Mouse (Mus musculus) left cerebral cortex, postnatal 25 days (tissue): Measurements from ENCODE around the gene Ccdc85c. TPM values are rescaled to one million over a fixed set of nuclear protein-coding genes. Genes with fewer than 3 reads are reported as not detected.

Source experiments
- DNase-seq, 2 experiments: peaks; one replicate each; pipeline ENCODE4 v3.0.0; 2022; ENCODE audit warnings: low spot score in 2 of 2, mixed read lengths in 1 of 2
- intact Hi-C: fragments of 180-260 bp; cut with DNase I; formaldehyde crosslinking; loops from one replicate; pipeline ENCODE4 v1.15.1; 2025
- total RNA-seq, 2 experiments: library from RNA; stranded (reverse); gene quantifications; 2 replicates each; pipeline ENCODE4 v1.2.3; 2021

Ccdc85c gene
- total RNA-seq, 2 experiments from 2014 or later = 74.7 to 76.9 TPM

- DNase-seq = no peak
These were observed 25.8 kb upstream of the Ccdc85c start for GRCm38 (mm10) chr12:108301006-108301405.

GRCm38 (mm10) chr12:108297033-108297432, 21.8 kb upstream of the Ccdc85c start:
- DNase-seq = no peak
- intact Hi-C loops = no loop called here

More at GRCm38 (mm10) chr12:108301006-108301405, 25.8 kb upstream of the Ccdc85c start:
- intact Hi-C loops = no loop called here

GRCm38 (mm10) chr12:108294620-108295019, 19.4 kb upstream of the Ccdc85c start:
- DNase-seq = no peak
- intact Hi-C loops = no loop called here

GRCm38 (mm10) chr12:108292957-108293356, 17.7 kb upstream of the Ccdc85c start:
- intact Hi-C loops = loop anchor here (1.0 to 2.0 kb wide), 2 partner anchors 74 to 87 kb away; no protein-coding TSS in a partner anchor
- peak; percentile 70 to 77 for DNase-seq

GRCm38 (mm10) chr12:108292419-108292818, 17.2 kb upstream of the Ccdc85c start:
- intact Hi-C loops = loop anchor here (2.0 kb wide), 1 partner anchor 74 kb away; no protein-coding TSS in a partner anchor
- DNase-seq = no peak

- no peak for DNase-seq
- intact Hi-C loops = no loop called here
These were observed 13.1 kb upstream of the Ccdc85c start for GRCm38 (mm10) chr12:108288127-108288880.

GRCm38 (mm10) chr12:108287011-108287410, 11.8 kb upstream of the Ccdc85c start:
- intact Hi-C loops = no loop called here
- no peak for DNase-seq

- intact Hi-C loops = no loop called here
- no peak for DNase-seq
These were observed 11.2 kb upstream of the Ccdc85c start for GRCm38 (mm10) chr12:108286381-108286780.

GRCm38 (mm10) chr12:108285225-108286011, 10.2 kb upstream of the Ccdc85c start:
- DNase-seq = no peak
- intact Hi-C loops = no loop called here

GRCm38 (mm10) chr12:108284455-108285224, 9.4 kb upstream of the Ccdc85c start:
- intact Hi-C loops = no loop called here
- no peak for DNase-seq

- intact Hi-C loops = no loop called here
- DNase-seq = no peak
These were observed 3.1 kb upstream of the Ccdc85c start for GRCm38 (mm10) chr12:108278221-108278918.

- intact Hi-C loops = no loop called here
- no peak for DNase-seq
These were observed 2.2 kb upstream of the Ccdc85c start for GRCm38 (mm10) chr12:108277341-108277841.

- intact Hi-C loops = loop anchor here (2.0 kb wide), 2 partner anchors 39 to 57 kb away; no protein-coding TSS in a partner anchor
- DNase-seq = peak; percentile 61 to 62
These were observed 946 bp upstream of the Ccdc85c start for GRCm38 (mm10) chr12:108275920-108276822.

GRCm38 (mm10) chr12:108275508-108275890, 274 bp upstream of the Ccdc85c start:
- intact Hi-C loops = loop anchor here (2.0 kb wide), 2 partner anchors 39 to 57 kb away; no protein-coding TSS in a partner anchor

GRCm38 (mm10) chr12:108274313-108274595, 971 bp downstream of the Ccdc85c start:
- no peak for DNase-seq
- intact Hi-C loops = loop anchor here (2.0 kb wide), 2 partner anchors 37 to 55 kb away; no protein-coding TSS in a partner anchor

More at GRCm38 (mm10) chr12:108275508-108275890, 274 bp upstream of the Ccdc85c start:
- peak; percentile 97 to 98 for DNase-seq

- DNase-seq = no peak
- intact Hi-C loops = loop anchor here (2.0 kb wide), 2 partner anchors 37 to 55 kb away; no protein-coding TSS in a partner anchor
These were observed 1.5 kb downstream of the Ccdc85c start for GRCm38 (mm10) chr12:108273466-108274312.

GRCm38 (mm10) chr12:108272143-108272635, 3.0 kb downstream of the Ccdc85c start:
- intact Hi-C loops = no loop called here
- DNase-seq = peak in 1 of 2 experiments; percentile 31
